Mouse (Mus musculus): ENCODE measurements around the gene Pet2.

Gene Pet2

GRCm38 (mm10) chrX:89409589-89409988 is at the start of gene Pet2:
TSS of gene Pet2 (minus strand) at chrX:89409689.
- DNase-seq, result no peak
